Mouse (Mus musculus) CD4-positive, CD25-positive, alpha-beta regulatory T cell, adult 2 months (primary cell): ENCODE data around the gene Magel2.

Source experiments
- DNase-seq: peaks from one replicate; pipeline ENCODE4 v3.0.0-alpha.2; 2012; ENCODE audit warnings: low read depth, low spot score

Magel2 gene

DNA sequence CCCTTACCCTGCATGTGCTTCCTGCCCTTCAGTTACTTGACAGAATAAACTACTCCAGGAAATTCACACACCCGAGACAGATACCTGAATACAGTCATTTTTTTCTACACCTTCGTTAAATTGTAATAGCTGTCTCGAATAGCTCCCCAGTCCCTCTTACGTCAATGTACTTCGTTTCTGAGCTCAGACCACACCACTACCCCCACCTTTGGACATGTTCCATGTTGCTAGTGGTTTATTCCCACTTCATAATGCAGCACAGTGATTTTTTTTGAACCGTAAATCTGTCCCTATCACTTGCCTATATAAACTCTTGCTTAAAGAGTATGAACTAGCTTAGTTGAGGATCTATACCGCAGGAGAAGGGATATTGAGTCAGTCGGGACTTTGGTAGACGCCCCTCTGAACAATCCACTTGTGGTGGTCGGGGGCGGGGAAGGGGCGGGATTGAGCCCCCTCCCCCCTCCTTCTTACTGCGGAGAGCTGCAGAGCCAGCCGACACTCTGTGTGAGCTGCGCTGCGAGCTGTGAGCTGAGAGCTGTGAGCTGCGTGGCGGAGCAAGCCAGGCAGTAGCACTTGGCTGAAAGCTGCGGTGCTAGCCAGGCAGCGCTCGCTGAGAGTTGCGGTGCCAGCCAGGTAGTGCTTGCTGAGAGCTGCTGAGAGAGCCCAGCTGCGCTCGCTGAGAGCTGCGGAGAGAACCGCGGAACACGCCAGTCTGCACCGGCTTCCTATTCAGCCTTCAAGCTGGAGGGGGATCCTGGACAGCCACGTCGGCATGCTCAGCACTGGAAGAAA, at the start of gene Magel2:
TSS of gene Magel2 (plus strand) at position 501 of the 795 bp plus-strand sequence.
- DNase-seq = no peak

DNA sequence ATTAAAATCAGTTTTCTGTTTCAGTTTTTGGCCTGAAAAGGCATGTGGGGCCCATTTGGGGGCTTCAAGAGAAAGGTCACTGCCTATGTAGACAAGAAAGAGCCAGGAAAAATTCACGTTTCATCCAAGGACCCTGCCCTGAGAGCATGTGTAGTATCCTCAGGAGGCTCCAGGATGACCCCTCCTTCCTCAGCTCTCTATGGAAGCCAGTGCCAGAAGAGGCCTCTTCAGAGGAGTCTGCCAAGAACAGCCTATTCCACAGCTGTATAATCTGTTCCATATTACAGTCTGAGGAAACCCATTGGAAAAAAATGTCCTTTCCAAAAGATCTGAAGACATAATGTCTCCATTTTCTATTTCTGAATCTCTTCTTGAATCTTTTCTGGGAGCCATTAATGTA, 31.4 kb upstream of the Magel2 start:
- DNase-seq = no peak

DNA sequence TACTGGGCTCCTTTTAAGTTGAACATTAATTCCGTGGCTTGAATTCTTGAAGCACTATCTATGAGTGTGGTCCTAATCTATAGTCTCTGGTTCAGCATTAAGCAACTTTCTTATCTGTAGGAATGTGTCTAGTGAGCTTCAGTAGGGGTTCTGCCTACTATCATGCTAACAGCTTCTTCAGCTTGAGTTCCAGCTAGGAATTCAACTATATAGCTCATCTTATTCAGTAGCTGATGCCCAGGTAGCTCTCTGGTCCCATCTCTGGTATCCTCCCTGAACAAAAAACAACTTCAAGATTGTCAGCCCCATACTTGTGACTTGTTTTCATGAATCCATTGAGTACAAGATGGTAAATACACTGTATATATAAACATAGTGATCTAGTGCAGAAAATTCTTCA, 30.5 kb upstream of the Magel2 start, which contains the start of gene Ndn:
TSS of gene Ndn (plus strand) at position 301 of the 400 bp plus-strand sequence.
- DNase-seq = no peak

- no peak for DNase-seq
Observed at GRCm38 (mm10) chr7:62348106-62348803, 28.6 kb upstream of the Magel2 start.

DNA sequence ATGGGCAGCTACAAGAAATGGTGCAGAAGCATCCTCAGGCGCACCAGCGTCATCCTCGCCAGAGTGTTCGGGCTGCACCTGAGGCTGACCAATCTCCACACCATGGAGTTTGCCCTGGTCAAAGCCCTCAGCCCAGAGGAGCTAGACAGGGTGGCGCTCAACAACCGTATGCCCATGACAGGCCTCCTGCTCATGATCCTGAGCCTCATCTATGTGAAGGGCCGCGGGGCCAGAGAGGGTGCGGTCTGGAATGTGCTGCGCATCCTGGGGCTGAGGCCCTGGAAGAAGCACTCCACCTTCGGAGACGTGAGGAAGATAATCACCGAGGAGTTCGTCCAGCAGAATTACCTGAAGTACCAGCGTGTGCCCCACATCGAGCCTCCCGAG, 28.0 kb upstream of the Magel2 start:
- no peak for DNase-seq

DNA sequence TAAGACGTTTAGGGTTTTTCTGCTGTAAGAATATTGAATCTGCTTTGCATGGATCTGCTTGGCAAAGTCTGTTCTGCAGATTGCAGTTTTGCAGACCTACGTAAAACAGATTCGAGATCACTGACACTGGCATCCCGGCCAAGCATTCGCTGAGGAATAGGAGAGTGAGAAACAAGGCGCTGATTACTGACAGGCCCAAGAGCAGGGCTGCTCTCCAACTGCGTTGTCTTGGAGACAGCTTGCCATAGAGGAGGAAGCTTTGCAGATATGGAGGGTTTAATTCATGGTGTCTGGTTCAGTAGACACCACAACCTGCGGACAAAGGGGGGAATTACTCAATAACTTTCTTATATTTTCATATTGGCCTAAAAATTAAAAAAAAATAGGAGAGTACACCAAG, 25.5 kb upstream of the Magel2 start:
- DNase-seq = no peak

DNA sequence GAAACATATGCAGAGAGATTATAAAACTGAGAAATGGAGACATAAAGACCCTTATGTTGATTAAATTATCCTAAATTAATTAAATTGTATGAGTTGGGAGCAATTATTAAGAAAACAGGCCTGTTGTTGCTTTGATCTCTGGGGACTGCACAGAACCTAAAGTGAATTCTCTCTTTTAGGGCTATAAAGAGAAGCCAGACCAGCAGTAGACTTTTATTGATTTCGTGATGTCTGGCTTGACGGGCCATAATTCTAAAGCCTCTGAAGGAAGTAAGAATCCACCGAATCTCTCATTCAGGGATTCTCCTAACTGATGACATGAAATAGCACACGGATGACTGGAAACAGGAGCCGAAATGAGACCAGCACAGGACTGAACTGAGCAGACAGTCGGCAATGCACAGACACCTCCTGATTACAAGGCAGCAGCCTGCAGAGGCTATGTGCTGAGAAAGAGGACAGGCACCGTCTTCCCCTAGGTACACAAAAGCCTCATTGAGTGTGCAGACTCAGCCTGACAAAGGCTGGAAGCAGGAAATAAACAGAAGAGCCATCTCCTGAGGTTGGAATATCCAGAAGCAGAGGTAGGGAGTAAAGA, 11.7 kb upstream of the Magel2 start:
- DNase-seq = no peak

DNA sequence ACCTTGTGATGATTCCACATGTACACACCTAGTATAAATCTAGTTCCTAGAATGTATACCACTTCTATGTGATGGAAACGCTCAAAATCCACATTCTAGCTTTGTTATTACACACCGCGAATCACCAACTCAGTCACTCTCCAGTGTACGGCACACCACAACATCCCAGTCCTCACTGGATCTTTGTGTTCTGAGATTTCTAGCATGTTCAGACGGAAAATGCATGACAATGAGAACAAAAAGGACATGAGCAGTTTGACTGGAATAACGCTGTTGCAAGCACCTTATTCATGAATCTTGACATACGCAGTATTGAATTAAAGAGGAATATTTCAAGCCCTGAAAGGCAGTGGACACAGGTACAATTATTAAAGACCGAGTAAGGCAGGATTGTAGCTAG, 10.1 kb upstream of the Magel2 start:
- DNase-seq = no peak

GRCm38 (mm10) chr7:62375658-62376057, 1.2 kb upstream of the Magel2 start:
- no peak for DNase-seq

- DNase-seq = no peak
Observed at GRCm38 (mm10) chr7:62377313-62377712, 503 bp downstream of the Magel2 start.

DNA sequence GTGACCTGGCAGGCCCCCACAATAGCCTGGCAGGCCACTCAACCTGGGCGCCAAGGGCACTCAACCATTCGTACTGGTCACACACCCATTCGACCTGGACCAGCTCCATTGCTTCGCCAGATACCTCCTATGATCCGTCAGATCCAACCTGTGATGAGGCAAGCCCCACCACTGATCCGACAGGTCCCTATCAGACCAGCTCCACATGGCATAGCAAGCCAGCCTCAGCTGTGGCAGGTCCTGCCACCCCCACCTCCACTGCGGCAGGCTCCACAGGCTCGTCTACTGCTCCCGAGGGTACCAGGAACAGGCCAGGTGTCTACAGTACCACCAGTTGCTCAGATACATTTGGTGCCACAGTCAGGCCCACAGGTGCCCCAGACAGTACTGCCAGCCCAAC, 1.7 kb downstream of the Magel2 start:
- DNase-seq = no peak

GRCm38 (mm10) chr7:62382391-62382790, 5.6 kb downstream of the Magel2 start:
- peak; percentile 1 for DNase-seq

GRCm38 (mm10) chr7:62388291-62388690, 11.5 kb downstream of the Magel2 start:
- DNase-seq = no peak

- no peak for DNase-seq
Observed at GRCm38 (mm10) chr7:62392202-62392601, 15.4 kb downstream of the Magel2 start.

DNA sequence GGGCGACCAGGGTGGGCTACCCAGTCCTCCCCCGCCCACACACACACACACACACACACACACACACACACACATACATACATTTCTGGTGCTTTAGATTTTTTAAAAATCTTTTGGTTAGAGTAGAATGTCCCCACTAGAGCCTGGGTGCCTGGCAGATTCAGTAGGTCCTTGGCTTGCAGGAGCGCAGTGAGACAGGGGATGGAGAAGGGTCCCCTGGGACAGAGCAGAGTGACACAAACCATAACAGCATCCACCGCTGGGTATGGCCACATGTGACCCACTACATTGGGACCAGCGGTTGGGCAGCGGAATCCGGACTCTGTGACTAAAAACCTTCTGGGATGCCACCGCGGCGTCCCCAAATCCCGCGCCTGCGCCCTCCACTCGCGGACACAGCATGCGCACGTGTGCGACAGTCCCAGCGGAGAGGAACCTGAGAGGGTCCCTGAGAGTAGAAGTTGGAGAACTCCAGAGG, 29.8 kb downstream of the Magel2 start:
- no peak for DNase-seq

- DNase-seq = no peak
Observed at GRCm38 (mm10) chr7:62407803-62408202, 31.0 kb downstream of the Magel2 start.

GRCm38 (mm10) chr7:62415222-62415621, 38.4 kb downstream of the Magel2 start:
- DNase-seq = no peak

DNA sequence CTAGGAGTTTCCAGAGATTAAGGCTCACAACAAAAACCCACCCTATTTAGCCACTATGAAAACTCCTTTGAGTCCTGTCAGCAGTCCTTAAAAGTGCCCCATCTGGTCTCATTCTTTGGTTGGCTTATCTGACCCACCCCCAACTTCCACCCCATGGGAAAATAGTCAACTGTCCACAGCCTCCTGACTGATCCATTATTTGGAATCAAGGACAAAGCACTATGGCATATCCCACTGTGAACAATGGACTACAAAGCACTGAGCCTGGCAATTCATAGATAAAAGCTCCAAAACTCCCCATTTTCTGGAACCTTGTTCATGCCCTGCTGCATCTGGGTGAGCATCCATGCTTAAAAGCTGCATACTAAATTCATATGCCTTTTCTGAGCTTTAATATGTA, 39.4 kb downstream of the Magel2 start:
- DNase-seq = no peak

- no peak for DNase-seq
Observed at GRCm38 (mm10) chr7:62418346-62418745, 41.5 kb downstream of the Magel2 start.

- DNase-seq = peak; percentile 0
Observed at GRCm38 (mm10) chr7:62419105-62419492, 42.3 kb downstream of the Magel2 start.

- DNase-seq = peak; percentile 48
Observed at GRCm38 (mm10) chr7:62419493-62420360, 42.9 kb downstream of the Magel2 start, which contains the start of gene Mkrn3. Gene Mkrn3, minus strand, starts transcription at chr7:62420139.
